Mouse (Mus musculus) intestine, postnatal 0 days (tissue): ENCODE results near the gene Fignl1. TPM values are rescaled to one million over a fixed set of nuclear protein-coding genes. Genes with fewer than 3 reads are reported as not detected.

Experiments used
- ATAC-seq: fragments of 200-750 bp; cut with Nextera tagmentation; 2 replicates; pipeline ENCODE4 v1.8.0; 2017; ENCODE audit warnings: mild to moderate bottlenecking, moderate TSS enrichment, moderate library complexity
- H3K27ac ChIP-seq: fragments of 300-500 bp; sonication (generic); 2 replicates; pipeline ENCODE4 v1.5.1; 2014; ENCODE audit warnings: mild to moderate bottlenecking, low read depth, low read length, moderate library complexity
- H3K27me3 ChIP-seq: fragments of 300-500 bp; sonication (generic); replicated peaks from 2 replicates; pipeline ENCODE4 v1.6.1; 2014; ENCODE audit warnings: low read length, mixed read lengths; ENCODE audit not compliant: control insufficient read depth, insufficient read depth
- H3K36me3 ChIP-seq: fragments of 300-500 bp; sonication (generic); 2 replicates; pipeline ENCODE4 v1.6.1; 2014; ENCODE audit warnings: mild to moderate bottlenecking, moderate library complexity; ENCODE audit not compliant: control insufficient read depth, insufficient read depth
- H3K4me1 ChIP-seq: fragments of 300-500 bp; sonication (generic); replicated peaks from 2 replicates; pipeline ENCODE4 v1.6.1; 2014; ENCODE audit warnings: antibody characterized with exemption, low read length, mixed read lengths; ENCODE audit not compliant: control insufficient read depth, insufficient read depth
- H3K4me2 ChIP-seq: fragments of 300-500 bp; sonication (generic); replicated peaks from 2 replicates; pipeline ENCODE4 v1.6.1; 2014; ENCODE audit warnings: low read depth, mild to moderate bottlenecking, moderate library complexity
- H3K4me3 ChIP-seq: fragments of 300-500 bp; sonication (generic); 2 replicates; pipeline ENCODE4 v1.5.1; 2014; ENCODE audit warnings: low read depth, low read length
- H3K9ac ChIP-seq: fragments of 300-500 bp; sonication (generic); 2 replicates; pipeline ENCODE4 v1.6.1; 2014; ENCODE audit warnings: mild to moderate bottlenecking, low read depth, low read length
- H3K9me3 ChIP-seq: fragments of 300-500 bp; sonication (generic); 2 replicates; pipeline ENCODE4 v1.6.1; 2016; ENCODE audit warnings: mixed run types; ENCODE audit not compliant: control insufficient read depth
- CTCF ChIP-seq: sonication (generic); IDR thresholded peaks from 2 replicates; pipeline ENCODE4 v1.5.1; 2016; ENCODE audit warnings: low read depth, mild to moderate bottlenecking, control low read depth, antibody characterized with exemption, moderate library complexity
- WGBS: fragments of 180-500 bp; shearing (Covaris S2); extraction: QIAGEN DNeasy Blood & Tissue Kit; methylation state at CpG from one replicate; pipeline ENCODE4 v1.1.7; 2014; 5-methylcytosine and 5-hydroxymethylcytosine counted together
- polyA plus RNA-seq: library from polyadenylated mRNA; unstranded; fragments of >200 nt; fragmentation: Nextera tagmentation; extraction: Ambion mirVana; gene quantifications from 2 replicates; pipeline ENCODE4 v1.2.1, GENCODE M21; 2015

Fignl1 gene
- polyA plus RNA-seq, 1 experiment from 2014 or later = 8.1 TPM

DNA sequence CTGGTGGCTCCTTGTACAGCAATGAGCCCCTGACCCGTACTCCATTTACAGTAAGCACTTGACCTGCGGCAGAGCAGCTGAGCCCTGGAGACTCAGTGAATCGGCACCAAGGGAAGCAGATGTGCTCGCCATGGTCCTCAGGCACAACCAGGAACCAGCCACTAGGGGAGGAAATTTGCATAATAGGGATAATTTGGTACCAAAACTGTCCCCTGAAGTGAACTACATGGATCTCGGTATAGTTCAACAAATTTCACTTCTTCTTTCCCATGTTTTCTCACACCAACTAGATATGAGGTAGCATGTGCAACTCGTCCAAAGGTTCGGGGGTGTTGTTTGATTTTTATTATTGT is 32.0 kb downstream of the Fignl1 start:
- Histone ChIP-seq H3K4me2 (no peak overlapping the region), H3K27me3 (no peaks in the 10 kb centered on the region), H3K4me3 (no peak overlapping the region), H3K9ac (no peak overlapping the region), H3K4me1 (no peaks in the 10 kb centered on the region), H3K36me3 (no peaks in the 10 kb centered on the region), H3K9me3 (no peaks in the 10 kb centered on the region), H3K27ac (no peak overlapping the region)
- 81% methylated on average over 7 of the region's 7 CpGs for WGBS
- no peak for TF ChIP-seq CTCF
- no peak for ATAC-seq

DNA sequence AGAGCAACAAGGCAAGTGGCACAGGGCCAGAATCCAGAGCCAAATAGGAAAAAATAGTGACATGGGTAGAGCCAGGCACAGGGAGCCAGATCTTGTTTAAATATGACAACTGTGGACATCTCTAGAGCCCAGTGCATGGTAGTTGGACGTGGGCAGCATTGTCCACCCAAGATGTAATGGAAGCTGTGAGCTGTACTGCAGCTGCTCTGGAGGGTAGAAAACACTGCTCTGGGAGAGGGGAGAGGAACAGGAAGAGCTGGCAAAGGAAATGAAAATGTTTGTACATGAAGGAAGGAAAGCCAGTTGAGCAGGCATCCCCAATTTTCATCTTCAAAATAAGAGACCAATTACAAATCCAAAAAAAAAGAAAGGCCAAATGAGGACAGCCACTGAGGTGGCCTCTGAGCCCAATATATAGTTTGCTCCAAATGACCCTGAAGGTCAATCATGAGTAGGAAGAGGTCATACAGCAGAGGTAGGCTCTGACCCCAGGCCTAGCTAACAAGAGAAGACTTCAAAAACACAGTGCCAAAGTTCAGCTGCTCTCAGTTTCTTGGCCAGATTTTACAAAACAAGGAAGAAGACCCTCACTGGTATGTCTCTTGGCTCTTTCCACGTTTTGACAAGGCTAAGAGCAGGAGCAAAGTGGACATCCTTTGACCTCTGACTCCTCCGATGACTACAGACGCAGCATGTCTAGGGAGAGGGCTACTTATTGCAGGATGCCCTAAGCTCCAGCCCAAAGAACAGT is 32.5 kb downstream of the Fignl1 start:
- WGBS = 74% methylated on average over 4 of the region's 4 CpGs
- Histone ChIP-seq H3K27me3 (no peaks in the 10 kb centered on the region), H3K36me3 (no peaks in the 10 kb centered on the region), H3K27ac (no peak overlapping the region), H3K9ac (no peak overlapping the region), H3K9me3 (no peaks in the 10 kb centered on the region), H3K4me3 (no peak overlapping the region), H3K4me1 (no peaks in the 10 kb centered on the region), H3K4me2 (no peak overlapping the region)
- no peak for ATAC-seq
- no peak for TF ChIP-seq CTCF

DNA sequence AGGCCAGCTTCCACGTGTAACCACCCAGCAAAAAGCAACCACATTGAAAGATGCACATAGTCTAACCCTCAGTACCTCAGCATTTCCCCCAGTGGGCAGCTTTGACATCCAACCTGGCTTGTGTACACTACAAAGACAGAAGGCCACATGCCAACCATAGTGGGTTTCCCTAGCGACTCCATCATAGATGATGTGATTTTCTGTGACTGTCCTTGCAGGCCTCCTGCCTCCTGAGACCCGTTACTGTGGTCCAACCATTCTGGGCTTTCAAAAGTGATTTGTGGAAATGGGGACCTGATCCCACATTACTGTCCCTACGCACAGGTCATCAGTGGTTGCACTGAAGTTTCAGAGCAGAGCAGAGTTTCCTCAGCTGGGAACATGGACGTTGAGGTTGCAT is 33.9 kb downstream of the Fignl1 start:
- H3K36me3 ChIP-seq = no peaks in the 10 kb centered on the region
- no peaks in the 10 kb centered on the region for H3K4me1 ChIP-seq
- ATAC-seq = no peak
- no peaks in the 10 kb centered on the region for H3K27me3 ChIP-seq
- TF ChIP-seq CTCF = no peak
- 87% methylated on average over 5 of the region's 5 CpGs for WGBS
- no peak overlapping the region for H3K4me3 ChIP-seq
- H3K27ac ChIP-seq = no peak overlapping the region
- H3K4me2 ChIP-seq = no peak overlapping the region
- H3K9me3 ChIP-seq = no peaks in the 10 kb centered on the region
- no peak overlapping the region for H3K9ac ChIP-seq

DNA sequence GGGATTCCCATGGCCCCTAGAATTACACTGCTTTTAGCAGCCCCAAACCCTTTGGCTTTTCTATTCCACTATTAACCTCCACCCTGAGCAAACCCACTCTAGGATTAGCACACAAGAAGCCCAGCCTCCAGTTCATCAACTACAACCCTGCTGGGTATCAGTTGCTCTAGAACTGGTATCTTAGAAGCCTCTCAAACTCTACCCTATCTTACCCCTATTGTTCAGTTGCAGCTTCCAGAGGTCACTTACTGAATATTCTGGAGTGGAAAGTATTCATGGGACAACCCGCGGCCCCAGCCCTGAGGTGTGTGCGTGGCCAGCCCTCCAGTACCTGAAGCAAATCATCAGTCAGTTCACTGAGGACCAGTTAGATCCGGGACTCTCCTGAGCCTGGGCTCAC is 34.4 kb downstream of the Fignl1 start:
- H3K9ac ChIP-seq = no peak overlapping the region
- ATAC-seq = no peak
- no peak for TF ChIP-seq CTCF
- no peaks in the 10 kb centered on the region for H3K9me3 ChIP-seq
- H3K4me1 ChIP-seq = no peaks in the 10 kb centered on the region
- H3K4me3 ChIP-seq = no peak overlapping the region
- H3K36me3 ChIP-seq = no peaks in the 10 kb centered on the region
- H3K27ac ChIP-seq = no peak overlapping the region
- H3K27me3 ChIP-seq = no peaks in the 10 kb centered on the region
- WGBS = 93% methylated on average over 4 of the region's 4 CpGs
- no peak overlapping the region for H3K4me2 ChIP-seq

DNA sequence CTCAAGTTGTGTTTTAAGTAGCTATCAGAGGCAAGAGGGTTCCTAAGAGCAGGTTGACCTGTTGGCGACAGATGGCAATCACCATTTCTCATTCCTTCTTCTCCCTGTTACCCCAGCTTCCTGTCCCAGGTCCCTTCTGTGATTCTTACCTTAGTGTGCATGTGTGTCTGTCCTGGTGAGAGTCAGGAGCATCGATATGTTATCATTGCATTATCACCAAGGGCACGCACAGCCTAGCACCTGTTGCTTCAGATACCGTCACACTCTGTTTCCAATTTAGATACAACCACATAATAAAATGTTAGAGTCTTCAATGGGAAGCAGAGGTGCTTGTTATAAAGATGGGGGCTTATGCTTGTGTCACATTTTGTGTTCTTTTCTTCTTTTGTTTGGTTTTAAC is 36.6 kb downstream of the Fignl1 start:
- no peaks in the 10 kb centered on the region for H3K27me3 ChIP-seq
- H3K27ac ChIP-seq = no peak overlapping the region
- 81% methylated on average over 4 of the region's 4 CpGs for WGBS

DNA sequence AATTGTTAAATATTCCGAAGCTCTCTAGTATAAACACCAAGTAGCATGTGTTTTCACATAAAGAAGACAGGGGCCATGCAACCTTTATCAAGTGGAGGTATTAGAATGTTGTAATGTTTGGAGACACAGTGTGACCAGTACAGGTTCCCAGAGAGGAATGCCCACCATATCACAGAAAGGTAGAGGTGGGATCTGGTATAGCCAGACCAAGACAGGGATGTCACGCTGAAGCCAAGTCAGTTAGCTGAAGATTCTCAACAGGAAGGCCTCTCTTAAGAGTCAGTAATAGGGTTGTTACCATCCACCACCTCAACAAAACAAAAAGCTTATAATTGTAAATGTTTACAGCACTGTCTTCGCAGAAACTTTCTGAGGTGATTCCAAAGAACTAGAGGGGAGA is 38.1 kb downstream of the Fignl1 start:
- Histone ChIP-seq H3K36me3 (no peaks in the 10 kb centered on the region), H3K9ac (no peak overlapping the region), H3K4me2 (no peak overlapping the region), H3K27me3 (no peaks in the 10 kb centered on the region), H3K4me1 (no peaks in the 10 kb centered on the region), H3K9me3 (no peaks in the 10 kb centered on the region), H3K27ac (no peak overlapping the region), H3K4me3 (no peak overlapping the region)
- no peak for ATAC-seq
- TF ChIP-seq CTCF = no peak
- 86% methylated on average over 3 of the region's 3 CpGs for WGBS

More for the DNA sequence above, 36.6 kb downstream of the Fignl1 start:
- Histone ChIP-seq H3K4me2 (no peak overlapping the region), H3K4me1 (no peaks in the 10 kb centered on the region), H3K36me3 (no peaks in the 10 kb centered on the region), H3K9ac (no peak overlapping the region), H3K4me3 (no peak overlapping the region), H3K9me3 (no peaks in the 10 kb centered on the region)
- TF ChIP-seq CTCF = no peak
- ATAC-seq = no peak

DNA sequence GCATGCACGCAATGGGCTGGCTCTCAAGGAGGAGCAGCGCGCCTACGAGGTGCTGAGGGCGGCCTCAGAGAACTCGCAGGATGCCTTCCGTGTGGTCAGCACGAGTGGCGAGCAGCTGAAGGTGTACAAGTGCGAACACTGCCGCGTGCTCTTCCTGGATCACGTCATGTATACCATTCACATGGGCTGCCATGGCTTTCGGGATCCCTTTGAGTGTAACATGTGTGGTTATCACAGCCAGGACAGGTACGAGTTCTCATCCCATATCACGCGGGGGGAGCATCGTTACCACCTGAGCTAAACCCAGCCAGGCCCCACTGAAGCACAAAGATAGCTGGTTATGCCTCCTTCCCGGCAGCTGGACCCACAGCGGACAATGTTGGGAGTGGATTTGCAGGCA is 39.5 kb downstream of the Fignl1 start:
- no peaks in the 10 kb centered on the region for H3K36me3 ChIP-seq
- no peak overlapping the region for H3K27ac ChIP-seq
- no peaks in the 10 kb centered on the region for H3K27me3 ChIP-seq
- H3K9ac ChIP-seq = no peak overlapping the region
- no peak for ATAC-seq
- 92% methylated on average over 20 of the region's 20 CpGs for WGBS
- no peaks in the 10 kb centered on the region for H3K9me3 ChIP-seq
- TF ChIP-seq CTCF = no peak
- H3K4me1 ChIP-seq = no peaks in the 10 kb centered on the region
- H3K4me3 ChIP-seq = no peak overlapping the region
- H3K4me2 ChIP-seq = no peak overlapping the region
